ENCODE assay signal across 8 mouse cellular contexts in the genomic region with DNA sequence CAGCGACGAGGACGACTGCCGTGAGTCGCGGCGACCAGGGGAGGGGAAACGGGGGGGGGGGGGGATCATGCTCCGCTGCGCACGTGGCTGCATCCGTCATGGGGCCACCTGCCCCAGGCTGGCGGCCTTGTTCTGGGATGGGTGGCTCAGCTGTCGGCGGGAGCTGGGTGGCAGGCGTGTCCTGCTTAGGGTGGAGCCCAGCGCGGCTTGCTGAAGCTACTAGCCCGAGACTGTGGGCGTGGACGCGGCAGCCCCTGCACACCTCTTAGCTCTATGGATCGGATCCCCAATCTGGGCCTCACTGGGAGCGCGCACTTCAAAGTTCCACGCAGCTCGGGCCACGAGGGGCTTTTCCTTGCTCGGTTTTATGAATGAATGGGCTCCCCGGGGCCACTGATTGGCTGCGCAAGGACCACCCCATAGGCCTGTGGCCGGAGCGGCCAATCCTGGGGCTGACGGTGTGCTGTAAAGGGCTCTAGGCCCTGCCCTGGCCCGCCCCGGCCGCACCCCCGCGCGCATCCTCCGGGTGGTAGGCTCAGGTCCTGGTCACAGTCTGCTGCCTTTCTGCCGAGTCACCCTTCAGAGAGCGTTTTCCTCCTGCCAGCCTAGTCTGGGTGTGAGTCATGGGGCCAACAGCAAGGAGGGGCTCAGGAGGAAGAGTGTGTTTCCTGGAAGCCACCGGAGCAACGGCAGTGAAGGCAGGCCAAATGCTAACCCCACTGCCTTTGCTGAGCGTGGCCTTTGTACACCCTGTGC. TPM values are rescaled to one million over a fixed set of nuclear protein-coding genes. Genes with fewer than 3 reads are reported as not detected.
DNase-seq lines count a peak whose midpoint lies in the region; ATAC-seq and TF ChIP-seq lines count a peak whose summit lies in the region.

No protein-coding gene starts in this region.

- WGBS in heart, embryonic 14.5 days, result 1% methylated on average over 45 of the region's 46 CpGs
- under 1% methylated on average over 41 of the region's 46 CpGs for WGBS in liver, embryonic 16.5 days (ENCODE audit: insufficient replicate concordance)
- WGBS in neural tube, embryonic 11.5 days, result under 1% methylated on average over 36 of the region's 46 CpGs
- WGBS in stomach, embryonic 16.5 days, result 1% methylated on average over 40 of the region's 46 CpGs

- H3K27me3 ChIP-seq in heart, embryonic 14.5 days (ENCODE audit: control insufficient read depth, insufficient read depth, low read length), result peaks cover 37% of the 10 kb centered on the region
- H3K27me3 ChIP-seq in liver, embryonic 16.5 days (ENCODE audit: control insufficient read depth, insufficient read depth, low read depth, low read length), result peaks cover 3% of the 10 kb centered on the region; the same call in 1 of the 2 replicates
- H3K27me3 ChIP-seq in neural tube, embryonic 11.5 days (ENCODE audit: control insufficient read depth, insufficient read depth, low read length), result no peaks in the 10 kb centered on the region
- peaks cover 23% of the 10 kb centered on the region for H3K27me3 ChIP-seq in stomach, embryonic 16.5 days (ENCODE audit: control insufficient read depth, insufficient read depth, low read length)

- peak overlapping the region; percentile 100 for H3K4me2 ChIP-seq in heart, embryonic 14.5 days (ENCODE audit: low read length)
- H3K4me2 ChIP-seq in liver, embryonic 16.5 days (ENCODE audit: low read depth, low read length), result peak overlapping the region; percentile 100
- H3K4me2 ChIP-seq in neural tube, embryonic 11.5 days (ENCODE audit: low read depth), result peak overlapping the region; percentile 94
- H3K4me2 ChIP-seq in stomach, embryonic 16.5 days (ENCODE audit: low read depth, low read length), result peak overlapping the region; percentile 100

- no peaks in the 10 kb centered on the region for H3K9me3 ChIP-seq in heart, embryonic 14.5 days (ENCODE audit: control insufficient read depth, low read length)
- no peaks in the 10 kb centered on the region for H3K9me3 ChIP-seq in liver, embryonic 16.5 days (replicated peaks; ENCODE audit: control insufficient read depth, low read length)
- H3K9me3 ChIP-seq in neural tube, embryonic 11.5 days (ENCODE audit: control insufficient read depth, low read length), result no peaks in the 10 kb centered on the region
- H3K9me3 ChIP-seq in stomach, embryonic 16.5 days (replicated peaks; ENCODE audit: control insufficient read depth, low read length), result no peaks in the 10 kb centered on the region

- peak overlapping the region; percentile 65 to 68 for H3K4me3 ChIP-seq in heart, embryonic 14.5 days (ENCODE audit: control insufficient read depth in 1 of 2, insufficient read depth in 1 of 2, low read depth in 1 of 2, low read length in 2 of 2)
- H3K4me3 ChIP-seq in liver, embryonic 16.5 days (ENCODE audit: low read depth, low read length), result peak overlapping the region; percentile 78
- H3K4me3 ChIP-seq in neural tube, embryonic 11.5 days (ENCODE audit: low read depth, low read length), result peak overlapping the region; percentile 81
- H3K4me3 ChIP-seq in stomach, embryonic 16.5 days (replicated peaks; ENCODE audit: low read length), result peak overlapping the region; percentile 75

- DNase-seq in brain, embryonic 14.5 days (ENCODE audit: low read depth), result peak; percentile 94
- peak; percentile 89 for DNase-seq in kidney, postnatal 10 days
- DNase-seq in neural tube, embryonic 11.5 days (ENCODE audit: low spot score), result peak; percentile 90

- H3K27ac ChIP-seq in heart, embryonic 14.5 days (replicated peaks in 1 of 2; ENCODE audit: control insufficient read depth in 1 of 2, insufficient read depth in 1 of 2, low read depth in 2 of 2, low read length in 2 of 2), result no peak overlapping the region
- peak overlapping the region; percentile 82 for H3K27ac ChIP-seq in liver, embryonic 16.5 days (ENCODE audit: low read length)
- H3K27ac ChIP-seq in neural tube, embryonic 11.5 days (ENCODE audit: low read depth, low read length), result peak overlapping the region; percentile 93
- H3K27ac ChIP-seq in stomach, embryonic 16.5 days (ENCODE audit: low read length), result peak overlapping the region; percentile 43; the same call in 1 of the 2 replicates

- H3K9ac ChIP-seq in heart, embryonic 14.5 days (ENCODE audit: low read length), result peak overlapping the region; percentile 73
- H3K9ac ChIP-seq in liver, embryonic 16.5 days (ENCODE audit: low read depth, low read length), result peak overlapping the region; percentile 81
- peak overlapping the region; percentile 93 for H3K9ac ChIP-seq in neural tube, embryonic 11.5 days (ENCODE audit: low read length)
- peak overlapping the region; percentile 77 for H3K9ac ChIP-seq in stomach, embryonic 16.5 days (ENCODE audit: low read length)

- TF ChIP-seq CTCF in brain, embryonic 14.5 days (IDR thresholded peaks at IDR 0.05; ENCODE audit: borderline replicate concordance, extremely low read depth, insufficient read depth, insufficient read length), result no peak

- no peaks in the 10 kb centered on the region for H3K36me3 ChIP-seq in heart, embryonic 14.5 days (ENCODE audit: control insufficient read depth, insufficient read depth, low read length)
- H3K36me3 ChIP-seq in liver, embryonic 16.5 days (ENCODE audit: control insufficient read depth, insufficient read depth), result no peaks in the 10 kb centered on the region
- no peaks in the 10 kb centered on the region for H3K36me3 ChIP-seq in neural tube, embryonic 11.5 days (ENCODE audit: control insufficient read depth, insufficient read depth, low read length)
- H3K36me3 ChIP-seq in stomach, embryonic 16.5 days (ENCODE audit: control insufficient read depth, insufficient read depth, low read length), result no peaks in the 10 kb centered on the region

- ATAC-seq in CD4-positive, CD25-positive, alpha-beta regulatory T cell, adult 4 months, result peak; percentile 62
- peak; percentile 79 for ATAC-seq in erythroblast, adult 5-6 weeks (replicated peaks; ENCODE audit: low FRiP score, poor library complexity, severe bottlenecking)
- ATAC-seq in heart, embryonic 14.5 days (ENCODE audit: insufficient number of reproducible peaks, insufficient read depth, low FRiP score, low read depth), result peak; percentile 80
- peak; percentile 94 for ATAC-seq in liver, embryonic 16.5 days (ENCODE audit: low read depth)
- ATAC-seq in neural tube, embryonic 11.5 days (ENCODE audit: insufficient read depth, low FRiP score, low TSS enrichment), result peak; percentile 87
- ATAC-seq in stomach, embryonic 16.5 days (ENCODE audit: insufficient read depth, low FRiP score), result peak; percentile 92

- TF ChIP-seq POLR2A in brain, embryonic 14.5 days (IDR thresholded peaks at IDR 0.05; ENCODE audit: borderline replicate concordance, extremely low read depth, insufficient read depth, insufficient read length, poor library complexity, severe bottlenecking), result 0 out of 2 replicates have a peak, but pooled peaks have one; percentile 13

- H3K4me1 ChIP-seq in heart, embryonic 14.5 days (ENCODE audit: control insufficient read depth in 2 of 2, insufficient read depth in 2 of 2, low read length in 2 of 2), result peaks cover 9 to 14% of the 10 kb centered on the region in 2 experiments; a peak in 3 of 4 replicates
- peaks cover 27% of the 10 kb centered on the region for H3K4me1 ChIP-seq in liver, embryonic 16.5 days (ENCODE audit: control insufficient read depth, low read depth, low read length)
- H3K4me1 ChIP-seq in neural tube, embryonic 11.5 days (ENCODE audit: control insufficient read depth, insufficient read depth, low read length), result peaks cover 22% of the 10 kb centered on the region
- H3K4me1 ChIP-seq in stomach, embryonic 16.5 days (ENCODE audit: control insufficient read depth, insufficient read depth, low read length), result peaks cover 13% of the 10 kb centered on the region

RNA-seq across cellular contexts. Expression of gene Lrp8, which starts 1.5 kb away (rescaled TPM):
- polyA plus RNA-seq in CD4-positive, CD25-positive, alpha-beta regulatory T cell, adult 4 months (2017; shearing (Covaris generic)), result under 1 TPM; 0.94 to 0.96 TPM
- 129 and 146 TPM in 2 replicates for polyA plus RNA-seq in brain, embryonic 14.5 days (2012; rRNA removed)
- total RNA-seq in erythroblast, adult 5-6 weeks (2015; ENCODE audit: low replicate concordance), result 2.1 and 2.3 TPM in 2 replicates
- total RNA-seq in erythroblast, adult 5-6 weeks (2017; ENCODE audit: low replicate concordance), result 4.7 and 6.0 TPM in 2 replicates
- 0.26 and 0.76 TPM in 2 replicates for polyA plus RNA-seq in heart, embryonic 14.5 days (2014; fragmentation: Nextera tagmentation; extraction: Ambion mirVana)
- polyA plus RNA-seq in liver, embryonic 16.5 days (2015; fragmentation: Nextera tagmentation; extraction: Ambion mirVana), result 0.44 and 0.46 TPM in 2 replicates
- 25.6 and 27.6 TPM in 2 replicates for polyA plus RNA-seq in neural tube, embryonic 11.5 days (2014; fragmentation: Nextera tagmentation; extraction: Ambion mirVana)
- polyA plus RNA-seq in stomach, embryonic 16.5 days (2015; fragmentation: Nextera tagmentation; extraction: Ambion mirVana), result 0.72 and 0.96 TPM in 2 replicates

Comparison
In these comparisons a context has a peak if more than half of its experiments do, and no peak if none do; other contexts are left out.
1. H3K27ac ChIP-seq: peak in liver, embryonic 16.5 days (single experiment), neural tube, embryonic 11.5 days (single experiment) and stomach, embryonic 16.5 days (single experiment); none in heart, embryonic 14.5 days (0 of 2).
2. RNA of gene Lrp8, which starts 1.5 kb away (polyA plus RNA-seq): 129 to 146 TPM in brain, embryonic 14.5 days and 25.6 to 27.6 TPM in neural tube, embryonic 11.5 days; 0.94 to 0.96 TPM in CD4-positive, CD25-positive, alpha-beta regulatory T cell, adult 4 months, 0.72 to 0.96 TPM in stomach, embryonic 16.5 days, 0.26 to 0.76 TPM in heart, embryonic 14.5 days and 0.44 to 0.46 TPM in liver, embryonic 16.5 days; every median in the first group is over 10 times any median in the second.
3. Peak in every context shown above with its lines, with median percentiles within 50 percentile points of each other: ATAC-seq, DNase-seq, H3K4me2 ChIP-seq, H3K4me3 ChIP-seq and H3K9ac ChIP-seq.